Mouse (Mus musculus) CH12F3 (cell line): Measurements from ENCODE around the gene Epo.

ENCODE experiments used
- in situ Hi-C: fragments of 300-500 bp; cut with MboI; formaldehyde crosslinking; loops from 2 replicates; pipeline ENCODE4 v1.14.3; 2020; ENCODE audit warnings: low sequenced_read_pairs

The Epo gene

GRCm38 (mm10) chr5:137487616-137488015 is 45.4 kb downstream of the Epo start:
- in situ Hi-C loops, result no loop called here

DNA sequence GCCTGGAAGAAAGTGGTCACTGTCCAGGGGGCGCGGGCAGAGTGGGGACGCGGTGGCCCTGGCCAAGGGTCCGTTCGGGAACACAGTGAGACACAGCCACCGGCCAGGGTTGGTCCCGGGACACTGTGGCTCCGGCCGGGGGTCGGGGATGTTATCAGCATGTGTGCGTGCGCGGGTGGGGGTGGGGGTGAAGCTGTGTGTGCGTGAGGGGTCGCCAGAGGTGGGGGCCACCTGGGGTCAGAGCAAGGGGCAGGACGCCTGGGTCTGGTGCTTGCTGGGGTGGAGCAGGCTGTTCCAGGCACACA is 47.2 kb downstream of the Epo start:
- in situ Hi-C loops, result no loop called here

DNA sequence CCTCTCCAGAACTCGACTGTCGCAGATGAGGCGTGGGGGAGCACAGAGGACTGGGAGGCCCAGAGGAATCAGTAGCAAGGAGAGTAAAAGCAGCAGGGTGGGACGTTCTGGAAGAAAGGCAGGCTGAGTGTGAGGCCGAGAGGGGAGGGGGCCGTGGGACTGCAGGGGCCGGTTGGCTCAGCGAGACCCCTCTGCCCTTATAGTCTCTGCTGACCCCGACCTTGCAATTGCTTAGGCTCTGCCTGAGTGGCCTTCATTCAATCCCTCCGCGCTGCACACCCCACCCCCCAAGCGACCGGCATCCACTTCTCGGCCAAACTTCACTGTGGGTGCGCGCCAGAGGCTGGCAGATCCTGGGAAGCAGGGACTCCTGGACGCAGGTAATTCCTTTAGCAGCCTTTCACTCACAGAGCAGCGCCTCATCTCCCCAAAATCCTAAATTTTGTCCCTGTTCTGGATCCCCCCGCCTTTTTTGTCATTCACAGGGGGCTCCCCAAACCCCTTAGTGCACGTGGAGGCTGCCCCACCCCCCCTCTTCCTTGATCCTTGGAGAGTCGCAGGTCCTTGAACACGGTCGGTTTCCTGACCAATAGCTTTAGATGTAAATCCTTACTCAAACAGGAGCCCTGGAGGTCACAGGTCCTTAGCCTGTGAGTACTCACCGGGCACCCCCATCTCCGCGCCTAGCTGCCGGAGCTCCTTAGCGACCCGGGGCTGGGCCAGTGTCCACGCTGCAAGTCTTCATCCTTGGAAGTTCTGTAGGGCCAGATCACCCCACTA is 47.8 kb downstream of the Epo start:
- in situ Hi-C loops, result no loop called here

DNA sequence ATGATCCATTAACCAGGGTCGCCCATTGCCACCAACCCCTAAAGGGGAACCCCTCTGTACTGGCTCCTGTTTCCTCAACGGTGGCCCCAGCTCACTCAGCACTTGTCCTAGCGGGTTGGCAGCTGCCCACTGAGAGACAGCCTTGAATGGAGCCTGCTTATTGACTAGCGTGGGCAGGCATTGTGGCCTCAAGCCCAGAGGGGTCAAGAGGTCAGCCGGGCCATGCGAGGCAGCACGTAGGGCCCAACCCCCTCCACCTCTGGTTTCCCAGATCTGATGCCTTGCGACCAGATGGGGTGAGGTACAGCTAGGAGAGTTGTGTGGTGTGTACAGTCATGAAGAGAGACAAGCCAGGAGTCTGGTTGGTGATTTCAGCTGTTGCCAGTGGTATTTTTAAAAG is 51.1 kb downstream of the Epo start:
- in situ Hi-C loops, result no loop called here

GRCm38 (mm10) chr5:137481138-137481537 is 51.9 kb downstream of the Epo start:
- in situ Hi-C loops, result no loop called here

GRCm38 (mm10) chr5:137476964-137477363 is 56.1 kb downstream of the Epo start, which contains the start of gene Zan:
Gene Zan (minus strand): TSS chr5:137477064.
- in situ Hi-C loops, result no loop called here

DNA sequence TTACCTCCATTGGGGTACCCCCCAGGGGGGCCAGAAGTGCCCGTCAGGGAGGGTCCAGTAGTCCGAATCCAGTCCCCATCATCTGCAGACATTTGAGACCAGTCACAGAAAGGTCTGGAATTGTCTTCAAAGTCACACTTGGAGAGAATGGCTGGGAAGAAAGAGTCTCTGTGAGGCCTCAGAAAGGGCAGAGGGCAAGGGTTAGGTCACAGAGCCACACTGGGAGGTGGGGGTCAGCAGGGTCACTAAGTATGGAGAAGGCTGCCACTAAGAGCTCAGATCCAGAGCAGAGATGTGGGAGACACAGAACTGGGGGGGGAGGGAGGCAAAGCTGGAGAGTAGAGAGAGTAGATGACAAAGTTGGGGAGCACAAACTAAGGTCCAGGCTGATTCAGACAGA is 58.7 kb downstream of the Epo start:
- in situ Hi-C loops, result no loop called here

- in situ Hi-C loops, result no loop called here
These were observed 60.7 kb downstream of the Epo start for GRCm38 (mm10) chr5:137472252-137472904.

GRCm38 (mm10) chr5:137466946-137467345 is 66.1 kb downstream of the Epo start:
- in situ Hi-C loops, result no loop called here

GRCm38 (mm10) chr5:137465049-137465448 is 68.0 kb downstream of the Epo start:
- in situ Hi-C loops, result no loop called here

DNA sequence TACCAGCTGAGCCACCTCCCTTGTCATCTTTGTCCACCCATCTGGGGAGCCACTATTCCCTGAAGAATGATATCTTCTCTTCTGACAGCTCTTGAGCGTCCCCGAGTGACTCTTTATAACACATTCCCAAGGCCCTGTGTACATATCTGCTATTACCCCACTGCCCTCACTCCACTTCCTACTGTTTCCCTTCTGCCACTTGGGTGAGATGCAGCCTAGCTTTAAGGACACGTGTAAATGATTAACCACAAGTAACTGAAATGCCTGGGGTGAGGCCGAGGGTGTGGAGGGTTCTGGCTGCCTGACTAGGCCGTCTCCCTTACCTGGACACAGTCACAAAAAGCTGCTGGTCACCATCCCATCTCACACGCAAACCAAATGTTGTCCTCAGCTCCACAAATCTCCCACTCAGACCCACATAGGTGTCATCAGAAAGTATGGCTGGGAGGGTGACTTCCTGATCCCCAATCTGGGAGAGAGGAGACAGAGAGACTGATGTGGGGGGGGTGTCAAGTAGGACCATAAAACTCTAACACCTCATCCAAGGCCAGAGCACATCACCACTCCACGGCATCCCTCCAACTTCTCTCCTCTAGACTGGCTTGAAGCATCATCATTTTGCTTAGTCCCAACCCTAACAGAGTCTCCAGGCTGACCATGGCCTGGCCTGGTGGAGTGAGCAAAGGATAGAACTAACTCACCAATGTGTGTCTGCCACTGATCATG is 77.0 kb downstream of the Epo start:
- in situ Hi-C loops, result no loop called here

GRCm38 (mm10) chr5:137455206-137455605 is 77.8 kb downstream of the Epo start:
- in situ Hi-C loops, result no loop called here

- in situ Hi-C loops, result no loop called here
These were observed 87.5 kb downstream of the Epo start for GRCm38 (mm10) chr5:137445536-137445935.

- in situ Hi-C loops, result no loop called here
These were observed 92.7 kb downstream of the Epo start for GRCm38 (mm10) chr5:137440216-137440855.

- in situ Hi-C loops, result no loop called here
These were observed 99.2 kb downstream of the Epo start for GRCm38 (mm10) chr5:137433889-137434288.
